Mouse (Mus musculus): ENCODE data around the gene Tmod3.

DNA sequence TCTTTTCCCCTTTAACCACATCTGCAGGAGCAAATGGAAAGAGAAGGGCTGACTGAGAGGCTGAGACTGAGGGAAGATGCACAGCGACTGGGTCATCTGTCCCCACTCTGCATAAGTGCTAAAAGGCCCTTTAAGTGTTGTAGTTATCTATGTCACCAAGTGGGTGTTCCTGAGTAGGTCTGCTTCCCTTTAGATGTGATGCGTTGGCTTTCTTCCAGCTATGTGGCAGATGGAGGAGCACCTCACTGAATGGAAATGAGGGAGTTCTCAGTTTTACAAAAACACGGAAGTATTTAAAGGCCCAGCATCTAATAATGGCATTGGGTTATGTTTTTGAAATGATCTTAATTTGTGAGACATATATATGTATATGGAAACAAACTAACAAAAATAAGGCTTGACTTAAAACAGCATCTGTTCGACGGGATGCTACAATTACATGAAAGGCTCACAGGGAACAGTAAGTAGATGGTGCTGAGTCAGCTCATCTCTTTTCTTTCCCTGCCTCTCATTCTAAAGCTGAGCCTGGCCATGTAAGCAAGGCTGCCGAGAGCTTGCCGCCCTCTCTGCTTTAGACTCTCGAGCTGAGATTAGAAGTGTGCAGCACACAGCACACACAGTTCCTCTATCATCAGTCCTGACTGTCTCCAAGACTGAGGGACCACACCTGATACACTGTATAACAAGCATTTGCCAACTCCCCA, 48.1 kb downstream of the Tmod3 start:
- no peak for TF ChIP-seq CTCF (conservative IDR thresholded peaks at IDR 0.05; ENCODE audit: insufficient read depth, insufficient read length, low read depth, low read length)
- TF ChIP-seq POLR2A (IDR thresholded peaks at IDR 0.05; ENCODE audit: low read depth, low read length), result no peak
